Mouse (Mus musculus): ENCODE results near the gene Dennd4a.

Dennd4a gene

DNA sequence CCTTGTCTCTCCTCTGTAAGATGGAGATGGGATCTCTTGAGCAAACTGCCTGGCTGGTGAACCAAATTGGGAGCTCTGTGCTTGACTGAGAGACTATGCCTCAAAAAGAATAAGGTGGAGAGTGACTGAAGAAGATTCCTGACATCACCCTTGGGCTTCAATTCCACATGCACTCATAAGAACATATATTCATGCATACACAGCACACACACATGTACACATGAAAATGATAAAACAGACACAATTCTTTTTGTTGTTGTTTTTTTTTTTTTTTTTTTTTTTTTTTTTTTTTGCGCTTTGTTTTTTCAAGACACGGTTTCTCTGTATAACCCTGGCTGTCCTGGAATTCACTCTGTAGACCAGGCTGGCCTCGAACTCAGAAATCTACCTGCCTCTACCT, 146.1 kb downstream of the Dennd4a start:
- DNase-seq (ENCODE audit: low spot score) = no peak

DNA sequence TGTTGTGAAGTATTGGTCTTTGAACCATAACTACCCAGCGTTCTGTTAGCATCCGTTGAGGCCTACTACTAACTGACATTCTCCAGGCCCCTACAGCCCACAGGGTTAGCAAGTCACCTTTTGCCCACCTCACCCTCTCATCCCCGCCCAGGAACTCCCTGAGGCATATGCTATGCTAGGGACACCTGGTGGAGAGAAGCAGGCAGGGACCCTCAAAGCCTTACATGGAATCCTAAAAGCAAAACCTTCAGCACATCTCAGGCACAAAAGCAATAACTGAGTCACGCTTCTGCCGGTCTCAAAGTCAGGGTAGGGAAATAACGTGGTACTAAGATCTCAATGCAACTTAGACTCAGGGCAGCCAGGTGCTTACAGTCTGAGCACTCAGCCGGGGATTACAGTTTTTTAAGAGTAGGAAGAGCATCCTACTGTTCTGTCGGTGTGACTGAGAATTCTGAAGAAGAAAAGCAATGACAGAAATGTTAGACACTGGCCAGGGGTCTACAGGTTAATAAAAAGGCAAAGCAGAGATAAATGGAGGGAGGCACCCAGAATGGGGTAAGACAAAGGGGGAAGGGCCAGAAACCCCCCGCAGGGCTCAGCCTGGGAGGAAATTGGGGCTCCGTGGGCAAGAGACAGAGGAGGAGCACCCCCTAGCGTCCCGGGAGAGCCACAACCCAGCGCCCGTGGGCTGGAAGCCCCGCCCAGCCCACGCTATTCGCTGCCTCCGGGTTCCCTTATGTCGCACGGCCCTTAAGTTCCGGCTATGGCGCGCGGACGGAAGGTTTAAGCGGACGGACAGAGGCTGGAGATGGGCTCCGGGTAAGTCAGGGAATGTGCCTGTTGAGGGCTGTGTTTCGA, 149.2 kb downstream of the Dennd4a start, which contains the start of gene Ints14:
Gene Ints14 (plus strand): TSS at position 789 of the 861 bp plus-strand sequence.
- DNase-seq (ENCODE audit: low spot score) = peak; percentile 93

DNA sequence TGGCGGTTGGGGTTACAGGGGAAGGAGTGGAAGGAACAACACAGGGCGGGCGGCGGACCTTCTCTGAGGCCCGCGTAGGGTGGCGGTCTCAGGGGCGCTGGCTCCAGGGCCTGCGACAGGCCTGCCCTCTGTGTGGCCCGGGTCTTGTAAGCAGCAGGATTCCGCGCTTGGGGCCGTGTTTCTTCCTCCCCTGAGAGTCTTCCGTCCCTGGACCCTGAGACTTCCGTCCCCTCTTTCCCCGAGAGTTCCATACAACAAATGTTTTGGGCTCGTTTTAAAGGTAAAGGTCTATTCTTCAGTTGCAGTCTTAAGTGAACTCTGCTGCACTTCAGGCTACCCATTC, 149.8 kb downstream of the Dennd4a start:
- no peak for DNase-seq (ENCODE audit: low spot score)
